Comparison of ENCODE assay signal across 7 mouse cellular contexts in genomic region chr15:36980238-36980637, GRCm38 (mm10). TPM values are rescaled to one million over a fixed set of nuclear protein-coding genes. Genes with fewer than 3 reads are reported as not detected.
DNase-seq lines count a peak whose midpoint lies in the region; ATAC-seq lines count a peak whose summit lies in the region.

No protein-coding gene starts in this region.

- 0 out of 2 replicates have a peak, but pooled peaks have one; percentile 43 for ATAC-seq in lung, embryonic 15.5 days (ENCODE audit: borderline replicate concordance, extremely low read depth, low FRiP score, low TSS enrichment)
- peak; percentile 35 for ATAC-seq in embryonic facial prominence, embryonic 14.5 days (ENCODE audit: low read depth)

- H3K27me3 ChIP-seq in lung, embryonic 15.5 days = no peaks in the 10 kb centered on the region
- H3K27me3 ChIP-seq in embryonic facial prominence, embryonic 14.5 days (replicated peaks; ENCODE audit: control insufficient read depth, insufficient read depth, low read length) = no peaks in the 10 kb centered on the region
- no peaks in the 10 kb centered on the region for H3K27me3 ChIP-seq in limb, embryonic 10.5 days (ENCODE audit: low read depth, poor library complexity, severe bottlenecking)
- no peaks in the 10 kb centered on the region for H3K27me3 ChIP-seq in splenic B cell, adult 2 months (ENCODE audit: control insufficient read depth, insufficient read depth, low read length, poor library complexity, severe bottlenecking)

- H3K36me3 ChIP-seq in lung, embryonic 15.5 days = no peaks in the 10 kb centered on the region
- no peaks in the 10 kb centered on the region for H3K36me3 ChIP-seq in embryonic facial prominence, embryonic 14.5 days (ENCODE audit: control insufficient read depth, insufficient read depth, low read length)
- H3K36me3 ChIP-seq in limb, embryonic 10.5 days = no peaks in the 10 kb centered on the region
- H3K36me3 ChIP-seq in splenic B cell, adult 2 months (ENCODE audit: control insufficient read depth, insufficient read depth, low read length, poor library complexity, severe bottlenecking) = no peaks in the 10 kb centered on the region; the same call in 1 of the 2 replicates

- H3K4me3 ChIP-seq in lung, embryonic 15.5 days = peak overlapping the region; percentile 33
- H3K4me3 ChIP-seq in embryonic facial prominence, embryonic 14.5 days (ENCODE audit: low read depth, low read length) = peak overlapping the region; percentile 33
- H3K4me3 ChIP-seq in limb, embryonic 10.5 days = peak overlapping the region; percentile 46

- H3K27ac ChIP-seq in lung, embryonic 15.5 days = no peak overlapping the region
- no peak overlapping the region; the same call in 1 of the 2 replicates for H3K27ac ChIP-seq in embryonic facial prominence, embryonic 14.5 days (replicated peaks; ENCODE audit: low read depth, low read length)
- peak overlapping the region; percentile 77 for H3K27ac ChIP-seq in limb, embryonic 10.5 days

- WGBS in lung, embryonic 15.5 days = 41% methylated on average over 8 of the region's 8 CpGs
- WGBS in embryonic facial prominence, embryonic 14.5 days = 43% methylated on average over 8 of the region's 8 CpGs
- WGBS in limb, embryonic 10.5 days = 46% methylated on average over 8 of the region's 8 CpGs

- H3K9ac ChIP-seq in lung, embryonic 15.5 days = 0 out of 2 replicates have a peak overlapping the region, but pooled peaks have one; percentile 6
- peak overlapping the region; percentile 34 for H3K9ac ChIP-seq in embryonic facial prominence, embryonic 14.5 days (ENCODE audit: low read depth, low read length)

- peaks cover 13% of the 10 kb centered on the region for H3K4me1 ChIP-seq in lung, embryonic 15.5 days
- peaks cover 7% of the 10 kb centered on the region; the same call in 1 of the 2 replicates for H3K4me1 ChIP-seq in embryonic facial prominence, embryonic 14.5 days (ENCODE audit: control insufficient read depth, insufficient read depth, low read length)
- peaks cover 38% of the 10 kb centered on the region for H3K4me1 ChIP-seq in limb, embryonic 10.5 days

- no peaks in the 10 kb centered on the region for H3K9me3 ChIP-seq in lung, embryonic 15.5 days
- H3K9me3 ChIP-seq in embryonic facial prominence, embryonic 14.5 days (ENCODE audit: control insufficient read depth, low read length) = no peaks in the 10 kb centered on the region
- no peaks in the 10 kb centered on the region for H3K9me3 ChIP-seq in limb, embryonic 10.5 days (replicated peaks)

- no peak for DNase-seq in lung, postnatal 25 days (ENCODE audit: low spot score)
- DNase-seq in embryonic facial prominence, embryonic 14.5 days (ENCODE audit: low spot score) = no peak
- DNase-seq in limb, embryonic 10.5 days (ENCODE audit: low spot score) = no peak
- peak; percentile 12 for DNase-seq in splenic B cell, adult 2 months (ENCODE audit: low read depth, low spot score)
- no peak for DNase-seq in embryo, embryonic 11 days
- no peak for DNase-seq in spleen, postnatal 4 days (ENCODE audit: low spot score in 2 of 2)

- peak overlapping the region; percentile 69 for H3K4me2 ChIP-seq in lung, embryonic 15.5 days
- H3K4me2 ChIP-seq in embryonic facial prominence, embryonic 14.5 days (ENCODE audit: low read depth, low read length) = peak overlapping the region; percentile 54

RNA-seq across cellular contexts. Expression of gene Zfp706, which starts 27.3 kb away (rescaled TPM):
- 418 and 443 TPM in 2 replicates for polyA plus RNA-seq in lung, embryonic 15.5 days (2015; fragmentation: Nextera tagmentation; extraction: Ambion mirVana)
- polyA plus RNA-seq in embryonic facial prominence, embryonic 14.5 days (2014; fragmentation: Nextera tagmentation; extraction: Ambion mirVana) = 379 and 391 TPM in 2 replicates
- polyA plus RNA-seq in limb, embryonic 10.5 days (2016; fragmentation: Nextera tagmentation; extraction: Ambion mirVana) = 509 and 547 TPM in 2 replicates
